Mouse (Mus musculus): Measurements from ENCODE around the gene Card11.

Card11 gene

GRCm38 (mm10) chr5:140992093-140993070 is 8.0 kb downstream of the Card11 start:
- in situ Hi-C loops (cut with MboI, MseI): no loop called here

- in situ Hi-C loops (cut with MboI, MseI): no loop called here
These were observed 14.9 kb downstream of the Card11 start for GRCm38 (mm10) chr5:140985311-140986050.

- in situ Hi-C loops (cut with MboI, MseI): no loop called here
These were observed 19.0 kb downstream of the Card11 start for GRCm38 (mm10) chr5:140981370-140981805.

DNA sequence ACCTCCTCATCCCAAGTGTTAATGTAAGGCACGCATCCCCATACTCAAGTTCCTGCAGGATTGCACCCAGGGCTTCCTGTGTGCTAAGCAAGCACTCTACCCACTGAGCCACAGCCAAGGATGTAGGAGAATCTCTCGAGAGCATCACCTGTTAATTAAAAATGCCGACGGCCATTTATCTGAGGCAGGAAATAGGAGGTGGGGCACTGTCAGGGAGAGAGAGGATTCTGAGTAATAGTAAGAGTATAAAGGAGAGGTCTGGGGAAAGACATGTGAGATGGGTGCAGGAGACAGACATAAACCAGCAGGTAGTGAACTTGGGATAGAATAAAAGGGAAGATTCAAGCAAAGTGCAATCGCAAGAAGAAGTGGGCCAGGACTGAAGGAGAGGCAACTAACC is 19.6 kb downstream of the Card11 start:
- in situ Hi-C loops (cut with MboI, MseI): no loop called here

- in situ Hi-C loops (cut with MboI, MseI): no loop called here
These were observed 20.3 kb downstream of the Card11 start for GRCm38 (mm10) chr5:140980051-140980450.

DNA sequence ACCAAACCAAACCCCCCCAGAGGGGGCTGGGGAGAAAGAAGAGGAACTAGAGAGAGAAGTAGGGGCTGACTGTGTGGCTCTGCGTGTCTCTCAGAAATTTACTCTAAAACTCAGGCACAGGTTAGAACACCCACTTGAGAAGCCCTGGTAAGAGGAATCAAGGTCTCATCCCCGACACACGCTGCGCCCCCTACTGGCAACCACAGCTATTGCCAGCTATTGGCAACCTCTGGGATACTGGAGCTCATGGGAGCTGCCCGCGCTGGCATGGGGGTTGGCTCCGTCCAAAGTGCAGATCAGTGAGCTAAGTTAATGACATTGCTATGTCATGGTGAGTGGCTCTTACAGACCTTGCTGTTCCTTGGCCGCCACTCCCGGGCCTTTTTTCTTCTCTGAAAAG is 37.4 kb downstream of the Card11 start:
- in situ Hi-C loops (cut with MboI, MseI): no loop called here

GRCm38 (mm10) chr5:140960732-140961131 is 39.6 kb downstream of the Card11 start:
- in situ Hi-C loops (cut with MboI, MseI): no loop called here

GRCm38 (mm10) chr5:140959160-140959559 is 41.2 kb downstream of the Card11 start:
- in situ Hi-C loops (cut with MboI, MseI): no loop called here

- in situ Hi-C loops (cut with MboI, MseI): no loop called here
These were observed 43.3 kb downstream of the Card11 start for GRCm38 (mm10) chr5:140957106-140957505.

GRCm38 (mm10) chr5:140955666-140956065 is 44.7 kb downstream of the Card11 start:
- in situ Hi-C loops (cut with MboI, MseI): no loop called here

DNA sequence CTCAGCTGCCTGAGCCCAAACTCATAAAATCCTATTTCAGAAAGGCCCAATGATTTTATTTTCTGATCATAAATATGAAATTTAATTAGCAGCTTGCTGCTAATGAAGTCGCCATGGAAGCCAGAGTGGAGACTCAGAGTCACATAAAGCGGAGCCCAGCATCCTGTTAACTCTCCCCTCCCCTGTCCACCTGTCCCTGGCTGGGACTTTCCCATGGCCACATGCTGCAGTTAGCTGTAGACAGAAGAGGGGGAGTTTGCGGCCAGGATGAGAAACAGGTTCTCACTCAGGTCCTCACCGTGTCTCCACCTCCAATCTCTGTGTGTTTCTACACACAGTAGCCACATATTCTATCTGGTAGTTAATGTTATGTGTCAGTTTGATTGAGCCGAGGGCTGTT is 48.6 kb downstream of the Card11 start:
- in situ Hi-C loops (cut with MboI, MseI): no loop called here

- in situ Hi-C loops (cut with MboI, MseI): no loop called here
These were observed 52.4 kb downstream of the Card11 start for GRCm38 (mm10) chr5:140948009-140948408.

- in situ Hi-C loops (cut with MboI, MseI): no loop called here
These were observed 54.3 kb downstream of the Card11 start for GRCm38 (mm10) chr5:140946034-140946433.

- in situ Hi-C loops (cut with MboI, MseI): no loop called here
These were observed 55.8 kb downstream of the Card11 start for GRCm38 (mm10) chr5:140944382-140945125.

DNA sequence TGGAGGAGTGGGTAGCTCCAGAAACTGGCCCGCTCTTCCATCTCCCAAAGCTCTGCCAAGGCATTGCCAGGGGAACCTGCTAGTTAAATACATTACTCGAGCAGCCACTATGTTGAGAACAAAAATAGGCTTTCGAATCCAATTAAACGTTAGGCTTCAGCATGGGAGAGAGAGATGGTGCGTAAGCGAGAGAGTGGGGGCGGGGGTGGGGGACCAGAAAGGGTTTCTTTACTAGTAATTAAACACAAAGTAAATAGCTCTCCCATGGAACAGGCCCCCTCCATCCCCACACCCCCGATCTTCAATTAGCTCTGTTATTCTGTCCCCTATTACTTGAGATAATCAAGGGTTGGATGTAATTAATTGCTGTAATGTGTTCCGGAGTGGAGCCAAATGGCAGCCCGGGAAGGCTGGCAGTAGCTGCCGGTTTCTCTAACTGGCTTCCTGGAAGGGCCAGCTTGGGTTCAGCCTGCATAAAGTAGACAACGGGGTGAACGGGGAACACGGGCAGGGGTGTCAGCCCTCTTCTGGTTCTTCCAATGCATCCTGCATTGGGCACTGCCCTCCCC is 59.4 kb downstream of the Card11 start:
- in situ Hi-C loops (cut with MboI, MseI): no loop called here

GRCm38 (mm10) chr5:140940257-140940922 is 60.0 kb downstream of the Card11 start:
- in situ Hi-C loops (cut with MboI, MseI): no loop called here

DNA sequence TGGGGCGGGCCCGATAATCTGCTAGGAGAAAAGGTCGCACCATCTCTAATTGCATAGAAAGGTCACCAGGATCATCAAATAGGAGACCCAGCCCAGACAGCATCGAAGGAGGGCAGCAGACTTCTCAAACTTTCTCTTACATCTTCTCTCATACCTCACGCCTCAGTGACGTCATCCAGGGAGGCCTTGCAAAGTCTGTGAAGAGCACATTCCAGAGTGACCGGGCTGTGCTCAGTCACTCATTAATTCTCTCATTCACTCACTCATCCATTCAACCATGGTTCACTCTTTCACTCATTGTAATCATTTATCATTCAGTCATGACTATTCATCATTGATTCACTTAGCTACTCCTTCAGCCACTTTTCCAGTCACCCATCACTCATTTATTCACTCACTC is 63.6 kb downstream of the Card11 start:
- in situ Hi-C loops (cut with MboI, MseI): no loop called here

GRCm38 (mm10) chr5:140935848-140936247 is 64.5 kb downstream of the Card11 start:
- in situ Hi-C loops (cut with MboI, MseI): no loop called here

- in situ Hi-C loops (cut with MboI, MseI): no loop called here
These were observed 65.6 kb downstream of the Card11 start for GRCm38 (mm10) chr5:140934639-140935315.

DNA sequence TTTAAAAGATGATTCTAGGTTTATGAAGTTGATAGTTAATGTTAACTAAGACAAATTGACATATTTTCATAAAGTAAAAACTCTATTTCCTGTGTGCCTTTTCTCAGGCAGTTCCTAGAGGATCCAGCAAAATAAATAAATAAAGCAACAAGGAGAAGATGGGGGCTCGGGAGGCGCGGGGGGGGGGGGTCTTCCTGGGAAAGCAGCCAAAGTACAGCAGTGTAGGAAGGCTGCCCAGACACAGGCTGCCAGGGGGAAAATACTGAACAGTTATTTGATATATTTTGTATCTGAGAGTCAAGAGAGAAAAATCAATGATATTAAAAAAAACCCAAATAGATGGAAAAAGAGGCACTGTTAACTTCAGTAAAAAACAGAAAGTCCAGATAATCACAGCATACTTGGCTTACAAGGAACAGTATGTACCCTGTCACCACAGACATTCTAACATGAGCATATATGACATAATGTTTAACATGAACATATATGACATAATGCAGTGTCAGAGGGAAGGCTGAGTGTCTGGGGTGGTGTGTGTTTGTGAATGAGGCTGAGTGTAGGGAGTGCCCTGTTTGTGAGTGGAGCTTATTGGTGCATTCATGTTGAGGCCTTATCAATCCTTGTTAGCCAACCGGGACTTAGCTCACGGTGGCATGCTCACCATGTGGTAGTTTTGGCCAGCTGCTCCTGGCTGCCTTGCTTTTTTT is 68.7 kb downstream of the Card11 start:
- in situ Hi-C loops (cut with MboI, MseI): no loop called here

Data from regulatory T cell (primary cell).